Mouse (Mus musculus): ENCODE results near the gene Trim2.

Trim2 gene

GRCm38 (mm10) chr3:84190513-84191061 lies 116.1 kb downstream of the Trim2 start:
- DNase-seq (ENCODE audit: low spot score) = no peak

GRCm38 (mm10) chr3:84189629-84190173 lies 117.0 kb downstream of the Trim2 start:
- DNase-seq (ENCODE audit: low spot score) = no peak

GRCm38 (mm10) chr3:84181717-84182116 lies 125.0 kb downstream of the Trim2 start:
- no peak for DNase-seq (ENCODE audit: low spot score)

- DNase-seq (ENCODE audit: low spot score) = no peak
Observed at GRCm38 (mm10) chr3:84181102-84181501, 125.6 kb downstream of the Trim2 start.

- no peak for DNase-seq (ENCODE audit: low spot score)
Observed at GRCm38 (mm10) chr3:84180304-84180703, 126.4 kb downstream of the Trim2 start.

GRCm38 (mm10) chr3:84177834-84178233 lies 128.8 kb downstream of the Trim2 start:
- DNase-seq (ENCODE audit: low spot score) = no peak

GRCm38 (mm10) chr3:84175337-84176315 lies 131.1 kb downstream of the Trim2 start:
- peak; percentile 25 for DNase-seq (ENCODE audit: low spot score)

GRCm38 (mm10) chr3:84173581-84174154 lies 133.0 kb downstream of the Trim2 start, which contains the start of gene Gm6525:
TSS of gene Gm6525 (plus strand) at chr3:84174104.
- DNase-seq (ENCODE audit: low spot score) = no peak

GRCm38 (mm10) chr3:84172406-84172805 lies 134.3 kb downstream of the Trim2 start:
- no peak for DNase-seq (ENCODE audit: low spot score)

GRCm38 (mm10) chr3:84169393-84170005 lies 137.2 kb downstream of the Trim2 start:
- DNase-seq (ENCODE audit: low spot score) = no peak

- no peak for DNase-seq (ENCODE audit: low spot score)
Observed at GRCm38 (mm10) chr3:84168943-84169342, 137.7 kb downstream of the Trim2 start.

GRCm38 (mm10) chr3:84166073-84166472 lies 140.6 kb downstream of the Trim2 start:
- no peak for DNase-seq (ENCODE audit: low spot score)

GRCm38 (mm10) chr3:84165391-84165790 lies 141.3 kb downstream of the Trim2 start:
- no peak for DNase-seq (ENCODE audit: low spot score)

GRCm38 (mm10) chr3:84157559-84158350 lies 148.9 kb downstream of the Trim2 start:
- DNase-seq (ENCODE audit: low spot score) = no peak

GRCm38 (mm10) chr3:84157011-84157410 lies 149.7 kb downstream of the Trim2 start:
- DNase-seq (ENCODE audit: low spot score) = no peak

GRCm38 (mm10) chr3:84156105-84156504 lies 150.6 kb downstream of the Trim2 start:
- DNase-seq (ENCODE audit: low spot score) = no peak

- DNase-seq (ENCODE audit: low spot score) = peak; percentile 97
Observed at GRCm38 (mm10) chr3:84155558-84156006, 151.1 kb downstream of the Trim2 start, which contains the start of gene Mnd1. TSS of gene Mnd1 (minus strand) at chr3:84155786.

- no peak for DNase-seq (ENCODE audit: low spot score)
Observed at GRCm38 (mm10) chr3:84155146-84155545, 151.5 kb downstream of the Trim2 start.

- no peak for DNase-seq (ENCODE audit: low spot score)
Observed at GRCm38 (mm10) chr3:84154721-84155141, 151.9 kb downstream of the Trim2 start.

- DNase-seq (ENCODE audit: low spot score) = no peak
Observed at GRCm38 (mm10) chr3:84149831-84150230, 156.8 kb downstream of the Trim2 start.

- DNase-seq (ENCODE audit: low spot score) = no peak
Observed at GRCm38 (mm10) chr3:84140947-84141346, 165.7 kb downstream of the Trim2 start.

Measured in spleen, adult 12 weeks (tissue).